In genomic region chr2:174937930-174938329, GRCm38 (mm10) we compare ENCODE assay signal across 18 mouse cellular contexts.
"Had no signal": no experiment of that assay in that cellular context is flagged by ENCODE, and none has a peak within 500 bp of the region (broad histone marks: within the 10 kb centered on the region; RNA-seq: fewer than 3 reads in every experiment).

No protein-coding gene starts in this region.

- H3K27ac ChIP-seq: liver, embryonic 14.5 days; lung, embryonic 15.5 days; macrophage; midbrain, embryonic 13.5 days; midbrain, embryonic 15.5 days; neural tube, embryonic 12.5 days had no signal

- DNase-seq: lung, adult 18-20 months; lung, postnatal 14 days; lung, postnatal 36 days; right cerebral cortex, postnatal 14 days; right cerebral cortex, postnatal 4 days; spleen, adult 18-20 months; thymus, adult 2 months; thymus, postnatal 25 days; thymus, postnatal 4 days had no signal

- H3K36me3 ChIP-seq: lung, embryonic 15.5 days; midbrain, embryonic 13.5 days; midbrain, embryonic 15.5 days; neural tube, embryonic 12.5 days had no signal

- ATAC-seq: lung, postnatal 0 days; midbrain, embryonic 13.5 days; midbrain, embryonic 15.5 days had no signal

- H3K9ac ChIP-seq: liver, embryonic 14.5 days; lung, embryonic 15.5 days; midbrain, embryonic 13.5 days; midbrain, embryonic 15.5 days; neural tube, embryonic 12.5 days had no signal

- H3K4me3 ChIP-seq: lung, embryonic 15.5 days; megakaryocyte, embryonic 14.5 days; midbrain, embryonic 13.5 days; midbrain, embryonic 15.5 days; neural tube, embryonic 12.5 days had no signal

- H3K4me2 ChIP-seq: lung, embryonic 15.5 days; midbrain, embryonic 11.5 days; midbrain, embryonic 13.5 days; midbrain, embryonic 15.5 days; neural tube, embryonic 12.5 days had no signal

- H3K4me1 ChIP-seq: lung, embryonic 15.5 days; megakaryocyte, embryonic 14.5 days; midbrain, embryonic 13.5 days; midbrain, embryonic 15.5 days; neural tube, embryonic 12.5 days had no signal

- H3K27me3 ChIP-seq: lung, embryonic 15.5 days; megakaryocyte, embryonic 14.5 days; midbrain, embryonic 13.5 days; midbrain, embryonic 15.5 days; neural tube, embryonic 12.5 days had no signal

- H3K9me3 ChIP-seq: lung, embryonic 15.5 days; midbrain, embryonic 13.5 days; midbrain, embryonic 15.5 days; neural tube, embryonic 12.5 days had no signal
